Mouse (Mus musculus): Measurements from ENCODE around the gene Col5a3. TPM values are rescaled to one million over a fixed set of nuclear protein-coding genes. Genes with fewer than 3 reads are reported as not detected.
A peak's percentile ranks its signal among the peaks of the same experiment; 100 is the strongest.

Gene Col5a3
- total and polyA plus RNA-seq, 2 experiments: 0.83 to 6.4 TPM

GRCm38 (mm10) chr9:20751477-20752029 lies 63.3 kb downstream of the Col5a3 start:
- 38% methylated on average over 6 of the region's 6 CpGs for WGBS
- TF ChIP-seq CTCF (IDR thresholded peaks at IDR 0.05; ENCODE audit: low read depth, low read length): no peak
- no peak for TF ChIP-seq POLR2A (IDR thresholded peaks at IDR 0.05; ENCODE audit: extremely low read depth, insufficient read depth, low read length)

GRCm38 (mm10) chr9:20749213-20749612 lies 65.7 kb downstream of the Col5a3 start:
- Histone ChIP-seq H3K4me3 (ENCODE audit: insufficient read depth, low read depth, low read length) (no peak overlapping the region), H3K4me1 (ENCODE audit: control insufficient read depth, insufficient read depth, low read length) (peaks cover 10% of the 10 kb centered on the region), H3K36me3 (ENCODE audit: control insufficient read depth, insufficient read depth, low read length) (no peaks in the 10 kb centered on the region), H3K27me3 (ENCODE audit: control insufficient read depth, insufficient read depth, low read length) (no peaks in the 10 kb centered on the region), H3K79me2 (ENCODE audit: control insufficient read depth, insufficient read depth, low read length) (no peaks in the 10 kb centered on the region), H3K27ac (replicated peaks; ENCODE audit: insufficient read depth, low read depth, low read length) (no peak overlapping the region), H3K9ac (ENCODE audit: low read depth, low read length) (no peak overlapping the region)
- 76% methylated on average over 5 of the region's 5 CpGs for WGBS
- no peak for TF ChIP-seq POLR2A (IDR thresholded peaks at IDR 0.05; ENCODE audit: extremely low read depth, insufficient read depth, low read length)
- no peak for TF ChIP-seq CTCF (IDR thresholded peaks at IDR 0.05; ENCODE audit: low read depth, low read length)
- no peak for DNase-seq (ENCODE audit: extremely low read depth, low read depth, low spot score)

More at GRCm38 (mm10) chr9:20751477-20752029, 63.3 kb downstream of the Col5a3 start:
- Histone ChIP-seq H3K4me1 (ENCODE audit: control insufficient read depth, insufficient read depth, low read length) (no peaks in the 10 kb centered on the region), H3K27me3 (ENCODE audit: control insufficient read depth, insufficient read depth, low read length) (no peaks in the 10 kb centered on the region), H3K27ac (replicated peaks; ENCODE audit: insufficient read depth, low read depth, low read length) (no peak overlapping the region), H3K36me3 (ENCODE audit: control insufficient read depth, insufficient read depth, low read length) (no peaks in the 10 kb centered on the region), H3K79me2 (ENCODE audit: control insufficient read depth, insufficient read depth, low read length) (no peaks in the 10 kb centered on the region), H3K4me3 (ENCODE audit: insufficient read depth, low read depth, low read length) (no peak overlapping the region), H3K9ac (ENCODE audit: low read depth, low read length) (no peak overlapping the region)
- peak; percentile 78 for DNase-seq (ENCODE audit: extremely low read depth, low read depth, low spot score)

- Histone ChIP-seq H3K79me2 (ENCODE audit: control insufficient read depth, insufficient read depth, low read length) (no peaks in the 10 kb centered on the region), H3K4me1 (ENCODE audit: control insufficient read depth, insufficient read depth, low read length) (peaks cover 10% of the 10 kb centered on the region), H3K27ac (replicated peaks; ENCODE audit: insufficient read depth, low read depth, low read length) (no peak overlapping the region), H3K36me3 (ENCODE audit: control insufficient read depth, insufficient read depth, low read length) (no peaks in the 10 kb centered on the region), H3K9ac (ENCODE audit: low read depth, low read length) (no peak overlapping the region), H3K4me3 (ENCODE audit: insufficient read depth, low read depth, low read length) (no peak overlapping the region), H3K27me3 (ENCODE audit: control insufficient read depth, insufficient read depth, low read length) (no peaks in the 10 kb centered on the region)
- TF ChIP-seq POLR2A (IDR thresholded peaks at IDR 0.05; ENCODE audit: extremely low read depth, insufficient read depth, low read length) (no peak), CTCF (IDR thresholded peaks at IDR 0.05; ENCODE audit: low read depth, low read length) (no peak)
- no peak for DNase-seq (ENCODE audit: extremely low read depth, low read depth, low spot score)
- 55% methylated on average over 3 of the region's 3 CpGs for WGBS
Observed at GRCm38 (mm10) chr9:20748540-20748939, 66.3 kb downstream of the Col5a3 start.

GRCm38 (mm10) chr9:20747682-20748081 lies 67.2 kb downstream of the Col5a3 start:
- H3K79me2 ChIP-seq (ENCODE audit: control insufficient read depth, insufficient read depth, low read length): no peaks in the 10 kb centered on the region
- H3K27ac ChIP-seq (replicated peaks; ENCODE audit: insufficient read depth, low read depth, low read length): no peak overlapping the region
- H3K27me3 ChIP-seq (ENCODE audit: control insufficient read depth, insufficient read depth, low read length): no peaks in the 10 kb centered on the region
- no peak for DNase-seq (ENCODE audit: extremely low read depth, low read depth, low spot score)
- no peak for TF ChIP-seq CTCF (IDR thresholded peaks at IDR 0.05; ENCODE audit: low read depth, low read length)
- TF ChIP-seq POLR2A (IDR thresholded peaks at IDR 0.05; ENCODE audit: extremely low read depth, insufficient read depth, low read length): no peak
- H3K4me3 ChIP-seq (ENCODE audit: insufficient read depth, low read depth, low read length): no peak overlapping the region
- H3K36me3 ChIP-seq (ENCODE audit: control insufficient read depth, insufficient read depth, low read length): no peaks in the 10 kb centered on the region
- 20% methylated on average over 3 of the region's 3 CpGs for WGBS
- H3K4me1 ChIP-seq (ENCODE audit: control insufficient read depth, insufficient read depth, low read length): peaks cover 10% of the 10 kb centered on the region
- H3K9ac ChIP-seq (ENCODE audit: low read depth, low read length): no peak overlapping the region

- peaks cover 10% of the 10 kb centered on the region for H3K4me1 ChIP-seq (ENCODE audit: control insufficient read depth, insufficient read depth, low read length)
- no peaks in the 10 kb centered on the region for H3K36me3 ChIP-seq (ENCODE audit: control insufficient read depth, insufficient read depth, low read length)
- H3K27me3 ChIP-seq (ENCODE audit: control insufficient read depth, insufficient read depth, low read length): no peaks in the 10 kb centered on the region
- peak within 1 kb of the TSS; percentile 52 for H3K9ac ChIP-seq (ENCODE audit: low read depth, low read length)
- TF ChIP-seq POLR2A (IDR thresholded peaks at IDR 0.05; ENCODE audit: extremely low read depth, insufficient read depth, low read length): no peak
- no peak for TF ChIP-seq CTCF (IDR thresholded peaks at IDR 0.05; ENCODE audit: low read depth, low read length)
- no peak for DNase-seq (ENCODE audit: extremely low read depth, low read depth, low spot score)
- WGBS: 2% methylated on average over 48 of the region's 50 CpGs
- H3K79me2 ChIP-seq (ENCODE audit: control insufficient read depth, insufficient read depth, low read length): no peaks in the 10 kb centered on the region
- peak within 1 kb of the TSS; percentile 46 for H3K4me3 ChIP-seq (ENCODE audit: insufficient read depth, low read depth, low read length)
- H3K27ac ChIP-seq (replicated peaks; ENCODE audit: insufficient read depth, low read depth, low read length): no peak within 1 kb of the TSS
Observed at GRCm38 (mm10) chr9:20746017-20746660, 68.7 kb downstream of the Col5a3 start, which contains the start of gene Olfm2. Gene Olfm2, minus strand, starts transcription at chr9:20746349.
